Mouse (Mus musculus): ENCODE data around the gene Ugcg.

The Ugcg gene

DNA sequence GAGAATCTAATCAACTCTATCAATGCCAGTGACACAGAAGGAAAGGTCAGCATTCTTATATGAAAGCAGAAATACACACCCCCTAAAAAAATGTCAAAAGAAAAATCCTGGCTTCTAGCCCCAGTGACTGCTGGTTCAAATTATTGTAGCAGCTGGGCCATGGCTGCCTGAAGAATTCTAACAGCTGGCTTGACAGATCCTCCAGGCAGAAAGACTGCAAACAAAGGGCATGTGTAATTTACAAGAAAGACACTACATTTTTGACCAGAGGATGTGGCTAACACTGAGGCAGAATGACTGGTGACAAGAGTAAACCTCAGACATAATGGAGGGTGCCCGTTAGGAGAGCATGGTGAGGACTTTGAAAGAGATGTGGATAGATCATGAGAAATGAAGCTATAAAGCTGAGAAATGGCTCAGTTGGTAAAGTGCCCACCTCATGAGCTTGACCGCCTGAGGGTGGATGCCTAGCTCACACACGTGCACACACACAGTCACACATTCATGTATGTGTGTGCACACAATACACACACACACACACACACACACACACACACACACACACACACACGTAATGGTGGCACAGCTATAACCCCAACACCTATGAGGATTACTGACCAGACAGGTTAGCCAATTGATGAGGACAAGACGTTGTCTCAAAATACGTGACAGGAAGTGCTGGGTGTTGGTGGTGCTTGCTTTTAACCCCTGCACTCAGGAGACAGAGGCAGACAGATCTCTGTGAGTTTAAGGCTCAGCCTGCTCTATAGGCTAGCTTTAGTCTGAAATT lies 42.4 kb downstream of the Ugcg start:
- DNase-seq: peak; percentile 47

DNA sequence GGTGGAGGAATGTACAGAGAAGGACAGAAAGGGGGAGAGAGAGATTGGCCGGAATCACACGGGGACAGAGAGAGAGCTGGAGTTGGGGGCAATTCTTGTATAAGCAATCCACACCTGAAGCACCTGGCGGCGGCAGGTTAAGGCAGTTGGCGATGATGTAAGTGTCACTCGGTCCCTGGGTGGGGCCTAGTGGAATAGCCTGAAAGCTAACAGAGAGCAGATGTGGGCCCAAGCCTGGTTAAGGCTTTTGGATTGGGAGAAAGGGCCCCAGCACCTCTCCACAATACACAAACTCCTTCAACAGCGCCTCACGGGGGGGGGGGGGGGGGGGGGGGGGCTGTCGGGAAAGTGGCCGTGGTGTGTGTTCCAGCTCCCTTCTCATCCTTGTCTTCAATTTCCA lies 45.0 kb downstream of the Ugcg start:
- no peak for DNase-seq

DNA sequence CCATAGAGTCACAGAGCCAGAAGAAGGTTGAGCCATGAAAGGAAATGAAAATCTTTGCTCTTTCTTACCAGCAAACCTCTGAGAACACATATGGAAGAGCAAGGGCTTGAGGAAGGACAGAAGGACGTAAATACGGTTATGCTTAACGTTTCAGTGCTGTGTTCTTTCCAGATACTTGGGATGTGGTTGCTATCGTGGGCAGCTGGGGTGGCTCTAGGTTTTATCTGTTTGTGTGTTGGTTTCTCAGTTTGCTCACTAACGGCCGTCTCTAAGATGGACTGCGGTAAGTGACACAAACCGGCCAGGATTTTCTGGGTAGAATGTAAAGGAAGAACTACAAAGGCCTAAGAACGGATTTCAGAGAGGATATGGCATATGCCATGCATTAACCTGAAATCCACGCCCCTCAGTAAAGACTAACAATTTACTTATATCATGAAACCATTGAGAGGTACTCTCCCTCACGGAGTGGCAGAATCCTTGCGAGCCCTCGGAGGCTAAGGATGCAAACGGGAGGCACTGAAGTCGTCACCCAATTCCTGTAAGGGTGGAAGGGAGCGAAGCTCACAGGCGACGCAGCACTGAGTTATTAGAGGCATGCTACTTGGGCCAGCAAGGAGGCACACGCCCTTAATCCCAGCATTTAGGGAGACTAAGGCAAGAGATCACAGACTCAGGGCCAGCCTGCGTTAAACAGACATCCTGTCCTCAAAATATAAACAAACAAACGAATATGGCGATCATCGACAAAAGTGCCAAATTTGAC lies 45.6 kb downstream of the Ugcg start:
- no peak for DNase-seq

DNA sequence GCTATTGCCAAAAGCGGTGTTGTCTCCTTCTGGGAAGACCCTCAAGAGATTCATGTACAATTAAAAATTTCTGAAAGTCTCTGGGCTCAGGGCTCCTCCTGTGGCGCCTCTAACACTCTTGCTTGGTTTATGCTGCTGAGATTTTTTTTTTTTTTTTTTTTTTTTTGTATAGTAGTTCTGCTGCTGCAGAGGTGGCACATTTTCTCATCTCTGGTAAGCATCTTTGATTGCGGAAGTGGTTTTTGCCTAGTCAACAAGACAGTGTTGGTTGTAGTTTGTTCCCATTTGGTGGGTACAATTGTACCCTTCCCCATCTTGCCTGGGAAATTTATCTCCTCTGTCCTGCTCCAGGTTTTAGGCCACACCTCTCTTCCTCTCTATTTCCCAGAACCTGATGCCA lies 47.3 kb downstream of the Ugcg start:
- DNase-seq: no peak

DNA sequence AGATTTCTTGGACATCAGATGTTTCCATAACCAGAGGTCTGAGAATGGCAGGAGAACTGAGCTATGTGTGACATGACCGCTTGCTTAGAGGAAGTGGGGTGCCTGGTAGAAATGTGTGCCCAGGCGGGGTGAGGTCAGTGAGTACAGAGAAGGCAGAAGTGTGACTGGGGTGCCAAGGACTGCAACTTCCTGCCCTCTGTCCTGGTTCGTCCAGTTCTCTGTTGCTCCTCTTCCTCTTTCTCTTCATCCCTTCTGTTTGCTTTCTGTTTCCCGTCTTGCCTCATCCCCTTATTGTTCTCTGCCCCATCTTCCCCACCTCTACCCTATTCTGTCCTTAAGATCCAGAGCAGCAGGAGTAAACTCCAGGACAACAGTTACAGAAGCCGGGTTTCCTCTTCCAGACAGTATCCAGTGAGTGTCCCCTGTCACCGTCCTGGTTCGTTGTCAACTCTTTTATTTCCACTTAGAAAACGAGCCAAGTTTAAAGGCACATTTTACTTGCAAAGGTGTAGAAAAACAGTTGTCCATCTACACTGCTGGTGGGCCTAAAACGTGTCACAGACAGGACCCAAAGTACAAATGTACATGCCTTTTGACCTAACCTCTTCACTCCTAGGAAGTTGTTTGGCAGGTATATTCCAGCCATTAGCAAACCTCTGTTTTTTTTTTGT lies 49.7 kb downstream of the Ugcg start:
- DNase-seq: peak; percentile 79

DNA sequence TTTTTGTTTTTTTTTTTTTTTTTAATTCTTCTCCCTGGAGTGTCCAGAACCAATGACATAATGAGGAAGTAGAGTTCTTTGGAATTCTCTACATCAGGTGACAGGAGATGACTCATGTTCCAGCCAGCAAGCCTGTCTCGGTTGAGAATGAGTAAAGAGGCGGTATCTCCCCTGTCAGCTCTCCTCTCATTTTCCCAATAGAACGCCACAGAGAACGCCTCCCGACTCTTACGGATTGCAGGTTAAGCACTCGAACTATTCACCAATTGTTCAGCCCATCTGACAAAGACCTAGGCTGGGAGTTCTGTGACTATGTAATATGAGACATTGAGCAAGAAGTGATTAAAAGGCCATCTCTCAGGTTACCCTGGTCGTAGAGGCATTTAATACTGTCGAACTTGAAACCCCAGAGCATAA lies 50.3 kb downstream of the Ugcg start:
- peak; percentile 57 for DNase-seq

DNA sequence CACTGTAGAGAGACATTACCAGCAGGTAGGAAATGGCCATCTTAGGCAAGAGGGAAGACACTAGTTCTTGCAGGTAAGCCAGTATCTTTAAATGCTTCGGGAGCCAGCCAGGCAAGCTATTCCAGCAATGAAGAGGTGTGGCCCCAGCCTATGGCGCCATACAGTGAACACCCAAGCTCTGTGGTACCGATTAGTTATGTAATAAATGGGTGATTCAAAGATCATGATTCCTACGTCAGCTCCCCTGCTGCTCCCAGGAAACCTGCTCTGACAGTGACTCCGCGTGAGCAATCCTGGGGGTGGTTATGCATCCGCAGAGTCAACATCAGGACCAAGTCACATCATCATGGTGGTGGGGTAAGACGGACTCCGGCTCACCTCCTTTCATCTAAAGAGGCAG lies 51.1 kb downstream of the Ugcg start:
- no peak for DNase-seq

DNA sequence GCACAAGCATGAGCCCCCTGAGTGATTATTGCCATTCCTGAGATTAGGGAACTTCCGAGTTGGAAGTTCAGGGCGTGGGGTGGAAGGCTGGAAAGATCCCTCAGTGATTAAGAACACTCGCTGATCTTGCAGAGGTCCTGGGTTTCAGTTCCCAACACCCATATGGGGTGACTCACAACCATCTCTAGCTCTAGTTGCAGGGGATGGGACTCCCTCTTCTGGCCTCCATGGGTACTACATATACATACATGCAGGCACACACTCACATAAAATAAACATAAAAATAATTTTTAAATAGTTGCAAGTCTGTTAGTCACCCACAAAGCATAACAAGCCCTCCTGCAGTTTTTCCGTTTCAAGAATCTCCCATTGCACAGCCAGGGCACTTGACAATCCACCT lies 52.0 kb downstream of the Ugcg start:
- no peak for DNase-seq

DNA sequence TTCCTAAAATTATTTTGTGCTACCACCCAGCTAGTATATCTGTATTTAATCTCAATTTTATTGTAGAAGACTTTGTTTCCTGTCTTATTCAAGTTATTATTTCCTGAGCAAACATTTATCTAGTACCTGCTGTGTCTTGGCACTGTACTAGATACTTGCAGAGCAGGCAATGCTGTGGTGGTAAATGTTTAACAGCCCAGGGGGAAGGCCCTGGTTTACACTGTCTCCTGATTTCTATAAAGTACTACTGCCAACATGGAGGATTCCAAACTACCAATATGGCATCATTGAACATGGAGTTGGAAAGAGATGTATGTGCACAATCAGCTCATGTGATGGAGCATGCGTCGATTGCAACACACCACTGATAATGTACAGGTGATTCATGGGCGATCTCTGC lies 53.2 kb downstream of the Ugcg start:
- no peak for DNase-seq

DNA sequence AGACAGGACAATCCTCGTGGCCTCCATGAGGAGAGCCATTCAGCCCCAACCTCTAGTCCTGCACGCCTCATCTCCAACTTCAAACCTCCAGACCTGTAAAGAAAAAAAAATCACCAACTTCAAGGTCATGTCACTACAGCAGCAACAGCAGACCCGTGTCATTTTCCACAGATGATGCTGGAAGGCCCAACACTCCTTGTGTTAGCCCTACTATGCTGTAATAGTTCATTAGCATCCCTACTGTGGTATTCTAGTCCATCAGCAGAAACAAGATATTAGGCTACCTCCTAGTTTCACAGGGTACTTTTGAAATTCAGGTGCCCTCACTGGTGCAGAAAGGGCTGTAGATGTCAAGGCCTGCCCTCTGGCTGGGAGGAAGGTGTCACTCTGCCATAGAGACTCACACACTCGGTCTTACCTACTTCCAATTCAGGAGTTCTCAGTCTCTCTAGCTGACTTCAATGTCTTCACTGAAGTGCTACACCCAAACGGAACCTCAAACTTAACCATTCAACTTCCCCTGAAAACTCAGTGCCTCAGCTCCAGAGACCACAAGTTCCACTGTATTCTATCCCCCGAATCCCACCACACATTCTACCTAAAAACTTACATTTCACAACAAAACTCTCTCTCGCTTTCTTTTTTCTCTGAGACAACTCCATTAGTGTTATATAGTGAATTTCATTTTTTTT lies 54.9 kb downstream of the Ugcg start:
- DNase-seq: no peak

DNA sequence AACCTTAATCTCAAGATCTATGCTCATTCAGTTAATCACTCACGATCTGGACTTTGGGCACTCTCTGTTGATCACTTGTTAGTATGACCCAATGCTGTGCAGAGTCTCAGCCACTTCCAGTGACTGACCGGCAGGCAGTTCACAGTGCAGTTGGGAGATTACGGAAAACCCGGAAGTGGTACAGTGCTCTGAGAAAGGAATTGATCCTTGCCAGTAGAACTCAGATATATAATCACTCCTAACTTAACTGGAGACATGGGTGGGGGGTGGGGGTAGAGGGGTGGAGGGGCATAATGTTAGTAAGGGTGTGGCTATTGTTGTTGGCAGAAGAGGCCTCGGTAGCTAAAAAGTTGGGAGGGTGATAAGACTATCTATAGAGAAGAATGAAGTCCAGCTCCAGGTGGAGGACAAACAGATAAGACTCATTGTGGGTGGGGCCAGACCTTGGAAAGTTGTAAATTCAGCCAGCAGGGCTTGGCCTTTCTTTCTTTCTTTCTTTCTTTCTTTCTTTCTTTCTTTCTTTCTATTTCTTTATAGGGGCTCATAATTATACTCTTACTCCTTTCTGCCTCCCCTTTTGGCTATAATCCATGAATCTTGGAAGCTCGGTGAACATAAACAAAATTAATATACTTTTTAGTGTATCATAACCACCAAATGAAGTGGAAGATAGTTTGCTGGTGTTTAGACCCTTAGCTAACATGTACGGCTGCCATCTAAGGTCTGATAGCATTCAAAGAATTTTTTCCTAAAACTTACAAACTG lies 55.9 kb downstream of the Ugcg start:
- DNase-seq: no peak

DNA sequence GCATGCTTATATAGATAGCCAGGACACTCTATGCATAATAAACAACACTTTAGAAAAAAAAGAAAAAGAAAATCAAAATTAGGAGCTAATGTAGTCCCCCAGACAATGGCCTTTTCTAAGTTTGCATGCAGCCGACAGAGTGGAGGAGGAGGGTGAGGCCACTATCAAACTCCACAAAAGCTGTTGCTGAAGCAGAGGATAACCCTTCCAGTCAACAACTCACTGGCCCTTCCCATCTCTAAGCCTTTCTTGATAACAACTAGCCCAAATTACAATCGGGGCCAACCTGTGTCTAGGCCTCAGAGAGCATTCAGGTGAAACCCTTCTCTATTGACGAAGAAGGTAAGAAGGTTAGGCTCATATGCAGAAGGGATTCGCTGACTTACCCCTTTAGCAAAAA lies 56.7 kb downstream of the Ugcg start:
- no peak for DNase-seq

DNA sequence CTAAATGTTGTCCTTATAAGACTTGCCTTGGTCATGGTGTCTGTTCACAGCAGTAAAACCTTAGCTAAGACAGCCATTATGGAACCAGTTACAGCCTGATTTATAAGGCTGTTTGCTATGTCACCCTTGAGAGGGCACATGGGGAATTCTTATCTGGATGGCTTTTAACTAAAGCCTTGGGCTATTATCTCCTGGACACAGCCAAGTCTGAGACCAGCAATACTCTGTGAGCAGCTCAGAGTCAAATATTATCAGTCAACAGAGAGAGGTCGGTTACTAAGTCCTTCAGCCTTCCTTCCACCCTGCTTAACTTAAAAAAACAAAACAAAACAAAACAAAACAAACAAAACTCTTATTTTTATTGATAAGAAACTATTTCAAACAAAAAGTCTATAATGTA lies 58.5 kb downstream of the Ugcg start:
- no peak for DNase-seq

DNA sequence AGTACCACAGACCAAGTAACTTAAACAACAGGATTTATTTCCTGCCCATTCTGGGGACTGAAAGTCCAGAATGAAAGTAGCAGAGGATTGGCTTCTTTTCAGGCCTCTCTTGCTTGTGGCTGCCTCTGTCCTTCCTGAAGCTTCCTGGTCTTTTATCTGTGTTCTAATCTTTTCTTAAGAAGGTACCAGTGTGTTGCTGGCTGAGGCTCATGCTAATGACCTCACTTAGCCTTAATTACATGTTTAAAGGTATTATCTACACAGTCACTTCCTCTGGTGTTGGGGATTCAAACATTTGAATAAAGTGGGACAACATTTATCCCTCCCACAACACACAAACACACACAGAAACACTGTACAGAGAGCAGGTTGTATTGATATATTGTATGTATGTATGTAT lies 59.0 kb downstream of the Ugcg start:
- no peak for DNase-seq

DNA sequence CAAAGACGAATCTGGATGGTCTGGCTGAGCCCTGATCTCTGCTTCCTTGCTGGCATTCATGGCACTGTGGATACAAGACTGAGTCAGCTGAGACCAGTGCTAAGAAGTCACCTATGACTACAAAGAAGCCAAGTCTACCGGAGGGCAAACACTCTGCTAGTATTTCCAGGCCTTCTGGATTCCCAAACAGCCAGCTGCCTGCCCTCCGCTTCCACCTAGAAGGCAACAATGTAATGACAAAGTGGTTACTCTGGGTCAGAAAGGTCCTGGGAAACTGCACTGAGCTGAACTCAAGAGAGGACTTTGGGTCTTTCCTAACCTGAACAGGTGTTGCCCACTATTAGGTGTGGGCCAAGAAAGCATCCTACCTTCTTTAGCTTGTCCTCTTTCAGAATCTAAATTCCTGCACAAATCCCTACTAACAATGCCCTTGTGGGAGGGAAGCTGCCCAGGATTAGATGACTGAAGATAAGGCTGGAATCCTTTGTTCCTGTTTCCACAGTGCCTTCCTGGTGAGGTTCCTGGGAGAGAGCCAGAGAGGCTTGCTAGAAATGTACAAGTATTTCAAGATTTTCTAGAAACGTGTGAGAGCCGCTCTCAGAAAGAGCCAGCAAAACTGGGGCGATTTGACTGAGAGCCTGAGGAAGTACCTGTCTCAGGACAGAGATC lies 63.5 kb downstream of the Ugcg start:
- DNase-seq: peak; percentile 66

DNA sequence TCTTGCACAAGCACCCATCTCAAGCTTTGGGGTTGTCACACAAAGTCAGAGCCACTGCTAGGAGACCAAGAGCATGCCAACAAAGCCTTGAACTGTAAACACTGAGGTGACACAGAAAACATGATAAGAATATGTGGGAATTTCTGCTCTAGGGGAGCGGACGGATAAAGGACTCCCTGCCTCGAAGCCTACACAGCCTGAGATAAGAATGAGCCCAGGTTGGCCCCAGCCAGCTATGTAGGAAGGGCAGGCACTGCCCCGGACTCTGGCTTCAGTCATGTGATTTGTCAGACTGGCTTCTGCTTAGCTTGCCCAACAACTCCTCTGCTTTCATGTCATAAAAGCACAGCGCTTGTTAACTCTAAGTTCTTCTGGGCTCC lies 64.0 kb downstream of the Ugcg start:
- DNase-seq: no peak

DNA sequence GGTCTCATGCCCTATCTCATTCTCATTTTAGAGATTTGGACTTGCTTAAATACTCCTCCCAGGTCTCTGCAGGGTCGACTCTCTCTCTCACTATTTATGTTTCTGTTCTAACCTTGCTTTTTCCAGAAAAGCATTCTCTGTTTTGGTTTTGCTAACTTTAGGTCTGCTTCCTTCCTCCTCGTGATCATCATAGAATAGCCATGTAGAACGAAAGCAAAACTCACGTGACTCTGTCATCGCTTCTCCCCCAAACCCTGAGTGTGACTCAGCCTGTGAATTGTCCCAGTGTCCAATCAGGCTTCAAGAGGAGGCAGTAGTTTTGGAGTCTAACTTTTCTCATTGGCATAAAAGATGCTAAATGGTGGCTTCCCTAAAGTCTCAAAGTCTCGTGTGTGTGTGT lies 65.3 kb downstream of the Ugcg start:
- peak; percentile 43 for DNase-seq

DNA sequence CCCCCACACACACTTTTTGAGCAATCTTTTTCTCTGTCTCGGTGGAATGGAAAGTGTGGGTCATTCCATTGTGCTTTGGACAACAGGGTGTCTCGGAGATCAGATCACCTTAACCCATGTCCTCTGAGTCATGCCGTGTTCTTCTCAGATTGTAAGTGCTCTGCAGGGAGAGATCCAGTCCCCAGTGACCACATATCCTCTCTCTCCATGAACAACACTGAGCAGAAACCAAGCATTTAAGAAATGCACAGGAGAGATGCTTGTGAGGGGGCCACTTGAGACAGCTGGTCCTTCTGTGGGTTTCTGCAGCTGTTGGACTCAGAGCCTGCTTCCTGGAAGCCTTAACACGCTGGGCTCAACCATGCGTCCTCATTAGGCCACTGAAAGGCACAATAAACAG lies 66.9 kb downstream of the Ugcg start:
- DNase-seq: no peak

DNA sequence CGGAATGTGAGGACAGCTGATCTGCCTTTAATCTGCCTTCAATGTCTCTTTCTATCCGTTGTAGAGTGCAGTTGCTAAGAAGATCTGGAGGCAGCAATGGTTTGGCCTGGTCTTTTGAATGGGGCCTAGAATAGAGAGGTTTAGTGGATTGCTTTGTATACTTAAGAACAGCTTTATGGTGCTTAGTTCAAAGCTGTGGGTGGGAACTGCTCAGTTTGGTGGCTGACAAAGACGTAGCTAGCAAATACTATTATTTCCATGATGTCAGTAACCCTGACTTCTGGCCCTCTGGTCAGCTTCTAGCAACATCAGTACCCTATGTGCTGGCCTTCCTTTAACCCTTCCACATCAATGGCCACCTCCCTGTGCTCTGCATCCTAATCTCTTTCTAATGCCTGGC lies 68.8 kb downstream of the Ugcg start:
- no peak for DNase-seq

DNA sequence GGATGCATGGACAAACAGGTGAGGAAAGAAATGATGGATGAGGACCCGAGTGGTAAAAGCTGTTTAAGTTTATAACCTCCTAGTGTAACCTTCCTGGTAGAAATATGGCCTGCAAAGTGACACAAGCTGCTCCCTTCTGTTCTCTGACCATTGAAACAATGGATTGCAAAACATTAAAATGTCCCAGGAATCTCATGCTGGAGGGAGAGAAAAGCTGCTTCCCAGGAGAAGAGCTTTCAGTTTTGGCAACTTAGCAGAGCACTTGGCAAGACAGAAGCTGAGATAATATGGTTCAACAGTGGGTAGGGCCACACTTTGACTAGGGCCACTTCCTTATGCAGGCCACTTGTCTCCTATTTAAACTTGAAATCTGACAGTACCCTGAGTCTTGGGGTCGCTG lies 69.7 kb downstream of the Ugcg start:
- DNase-seq: no peak

DNA sequence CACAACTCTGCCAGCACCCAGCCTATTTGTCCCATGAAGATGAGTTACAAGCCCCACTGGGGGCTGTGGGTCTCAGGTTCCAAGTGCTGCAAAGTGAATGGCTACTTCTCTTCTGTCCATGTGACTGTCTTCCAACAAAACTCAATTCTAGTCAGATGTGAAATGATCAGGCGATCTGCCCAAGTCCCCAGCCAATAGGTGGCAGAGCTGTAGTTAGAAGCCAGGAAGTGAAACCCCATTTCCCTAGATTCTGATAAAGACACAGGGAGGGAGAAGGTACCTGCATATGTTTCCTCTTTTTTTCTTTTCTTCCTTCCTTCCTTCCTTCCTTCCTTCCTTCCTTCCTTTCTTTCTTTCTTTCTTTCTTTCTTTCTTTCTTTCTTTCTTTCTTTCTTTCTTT lies 70.7 kb downstream of the Ugcg start:
- no peak for DNase-seq

All from lung, postnatal 36 days (tissue).